Mouse (Mus musculus) layer of hippocampus, adult 18-20 months (tissue): ENCODE data around the gene Clec16a. TPM values are rescaled to one million over a fixed set of nuclear protein-coding genes. Genes with fewer than 3 reads are reported as not detected.

Experiments used
- DNase-seq, 2 experiments: peaks; one replicate each; pipeline ENCODE4 v3.0.0; 2022; ENCODE audit warnings: low spot score in 2 of 2
- total RNA-seq, 2 experiments: library from RNA; stranded (reverse); gene quantifications; 2 replicates each; pipeline ENCODE4 v1.2.3; 2021

Gene Clec16a
- total RNA-seq, 2 experiments from 2014 or later: 93.0 to 95.7 TPM

- no peak for DNase-seq
These were observed 216.0 kb downstream of the Clec16a start for GRCm38 (mm10) chr16:10761182-10761581.

GRCm38 (mm10) chr16:10762569-10763180 is 217.5 kb downstream of the Clec16a start:
- no peak for DNase-seq

GRCm38 (mm10) chr16:10763540-10764264 is 218.6 kb downstream of the Clec16a start:
- no peak for DNase-seq

- DNase-seq: no peak
These were observed 219.2 kb downstream of the Clec16a start for GRCm38 (mm10) chr16:10764323-10764722.

GRCm38 (mm10) chr16:10767158-10767557 is 222.0 kb downstream of the Clec16a start:
- peak; percentile 29 to 76 for DNase-seq

GRCm38 (mm10) chr16:10768821-10769220 is 223.7 kb downstream of the Clec16a start:
- DNase-seq: no peak

- no peak for DNase-seq
These were observed 224.5 kb downstream of the Clec16a start for GRCm38 (mm10) chr16:10769661-10770060.

- DNase-seq: no peak
These were observed 225.6 kb downstream of the Clec16a start for GRCm38 (mm10) chr16:10770531-10771325.

- no peak for DNase-seq
These were observed 226.8 kb downstream of the Clec16a start for GRCm38 (mm10) chr16:10771769-10772510.

- DNase-seq: no peak
These were observed 228.4 kb downstream of the Clec16a start for GRCm38 (mm10) chr16:10773543-10773942.

GRCm38 (mm10) chr16:10774726-10775125 is 229.6 kb downstream of the Clec16a start:
- no peak for DNase-seq

- no peak for DNase-seq
These were observed 231.2 kb downstream of the Clec16a start for GRCm38 (mm10) chr16:10776322-10776721.

GRCm38 (mm10) chr16:10777579-10778160 is 232.5 kb downstream of the Clec16a start:
- no peak for DNase-seq

- DNase-seq: no peak
These were observed 235.5 kb downstream of the Clec16a start for GRCm38 (mm10) chr16:10780631-10781120.

GRCm38 (mm10) chr16:10781862-10782371 is 236.8 kb downstream of the Clec16a start:
- DNase-seq: no peak

- DNase-seq: no peak
These were observed 237.4 kb downstream of the Clec16a start for GRCm38 (mm10) chr16:10782377-10783151.

GRCm38 (mm10) chr16:10783152-10783434 is 238.0 kb downstream of the Clec16a start:
- no peak for DNase-seq

GRCm38 (mm10) chr16:10783451-10783850 is 238.3 kb downstream of the Clec16a start:
- no peak for DNase-seq

- peak in 1 of 2 experiments; percentile 23 for DNase-seq
These were observed 239.0 kb downstream of the Clec16a start for GRCm38 (mm10) chr16:10783883-10784792.
